In the genomic region with DNA sequence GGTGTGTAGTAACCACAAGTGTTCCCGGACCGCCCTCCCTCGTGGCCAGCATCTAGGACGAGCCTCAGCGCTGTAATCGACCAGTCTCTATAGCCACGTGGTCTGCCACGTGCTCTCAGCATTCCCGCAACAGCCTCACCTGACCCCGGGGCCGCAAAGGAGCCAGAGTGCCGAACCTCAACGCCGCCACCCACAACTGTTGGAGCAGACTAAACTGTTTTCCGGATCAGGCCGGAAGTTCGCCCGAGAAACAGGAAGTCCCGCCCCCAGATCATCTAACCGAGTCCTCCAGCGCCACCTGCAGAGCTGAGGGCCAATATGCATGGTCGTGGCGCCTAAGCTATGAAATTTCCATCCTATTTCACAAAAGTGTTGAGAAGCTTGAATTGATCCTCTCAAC, we compare ENCODE assay signal across 7 mouse cellular contexts. TPM values are rescaled to one million over a fixed set of nuclear protein-coding genes. Genes with fewer than 3 reads are reported as not detected.
A peak's percentile ranks its signal among the peaks of the same experiment; 100 is the strongest.
DNase-seq lines count a peak whose midpoint lies in the region; ATAC-seq and TF ChIP-seq lines count a peak whose summit lies in the region.

Gene Taf1c (minus strand): TSS at position 227 of the 400 bp plus-strand sequence.

- H3K36me3 ChIP-seq in embryonic facial prominence, embryonic 10.5 days (replicated peaks), result peaks cover 33% of the 10 kb centered on the region
- peaks cover 28% of the 10 kb centered on the region for H3K36me3 ChIP-seq in intestine, postnatal 0 days (ENCODE audit: control insufficient read depth, insufficient read depth)
- H3K36me3 ChIP-seq in midbrain, embryonic 12.5 days, result peaks cover 29% of the 10 kb centered on the region
- H3K36me3 ChIP-seq in small intestine, adult 2 months (ENCODE audit: control insufficient read depth, insufficient read depth, low read length), result peaks cover 25% of the 10 kb centered on the region

- no peaks in the 10 kb centered on the region for H3K27me3 ChIP-seq in embryonic facial prominence, embryonic 10.5 days (replicated peaks; ENCODE audit: low read depth, poor library complexity, severe bottlenecking)
- no peaks in the 10 kb centered on the region for H3K27me3 ChIP-seq in intestine, postnatal 0 days (replicated peaks; ENCODE audit: control insufficient read depth, insufficient read depth, low read length)
- no peaks in the 10 kb centered on the region for H3K27me3 ChIP-seq in midbrain, embryonic 12.5 days
- H3K27me3 ChIP-seq in small intestine, adult 2 months (ENCODE audit: control insufficient read depth, insufficient read depth, low read length), result no peaks in the 10 kb centered on the region

- TF ChIP-seq POLR2A in small intestine, adult 2 months (IDR thresholded peaks at IDR 0.05; ENCODE audit: low read depth, low read length), result no peak; the same call in 1 of the 2 replicates

- H3K4me1 ChIP-seq in embryonic facial prominence, embryonic 10.5 days, result peaks cover 15% of the 10 kb centered on the region
- peaks cover 6% of the 10 kb centered on the region; the same call in 1 of the 2 replicates for H3K4me1 ChIP-seq in intestine, postnatal 0 days (replicated peaks; ENCODE audit: control insufficient read depth, insufficient read depth, low read length)
- H3K4me1 ChIP-seq in midbrain, embryonic 12.5 days, result peaks cover 11% of the 10 kb centered on the region
- H3K4me1 ChIP-seq in small intestine, adult 2 months (ENCODE audit: control insufficient read depth, insufficient read depth, insufficient read length, low read length), result peaks cover 9% of the 10 kb centered on the region

- peak; percentile 90 for ATAC-seq in intestine, postnatal 0 days
- peak; percentile 86 for ATAC-seq in midbrain, embryonic 12.5 days (ENCODE audit: low FRiP score, low read depth)

- intact Hi-C loops in left cerebral cortex, postnatal 4 days (cut with DNase I), result loop anchor here (10.0 kb wide), 1 partner anchor 160 kb away; the partner anchor contains the start of gene Necab2

- peak; percentile 95 for DNase-seq in adrenal gland, postnatal 10 days
- DNase-seq in embryonic facial prominence, embryonic 10.5 days (ENCODE audit: low spot score), result peak; percentile 93
- no peak for DNase-seq in gonadal fat pad, adult 2 months (ENCODE audit: low read depth)
- DNase-seq in left cerebral cortex, postnatal 4 days, result peak; percentile 96

- peaks cover 8% of the 10 kb centered on the region; the same call in 1 of the 2 replicates for H3K9me3 ChIP-seq in embryonic facial prominence, embryonic 10.5 days
- H3K9me3 ChIP-seq in intestine, postnatal 0 days (ENCODE audit: control insufficient read depth), result no peaks in the 10 kb centered on the region
- peaks cover 6% of the 10 kb centered on the region; the same call in 1 of the 2 replicates for H3K9me3 ChIP-seq in midbrain, embryonic 12.5 days

- peak within 1 kb of the TSS; percentile 51; the same call in 1 of the 2 replicates for H3K9ac ChIP-seq in intestine, postnatal 0 days (ENCODE audit: low read depth, low read length)
- peak within 1 kb of the TSS; percentile 79 for H3K9ac ChIP-seq in midbrain, embryonic 12.5 days (replicated peaks)

- H3K4me2 ChIP-seq in intestine, postnatal 0 days (replicated peaks; ENCODE audit: low read depth), result peak within 1 kb of the TSS; percentile 79
- peak within 1 kb of the TSS; percentile 93 for H3K4me2 ChIP-seq in midbrain, embryonic 12.5 days (replicated peaks)

- H3K27ac ChIP-seq in embryonic facial prominence, embryonic 10.5 days (replicated peaks), result peak within 1 kb of the TSS; percentile 84
- peak within 1 kb of the TSS; percentile 30 for H3K27ac ChIP-seq in intestine, postnatal 0 days (ENCODE audit: low read depth, low read length)
- H3K27ac ChIP-seq in midbrain, embryonic 12.5 days (replicated peaks), result no peak within 1 kb of the TSS
- H3K27ac ChIP-seq in small intestine, adult 2 months (ENCODE audit: insufficient read depth, low read depth, low read length), result peak within 1 kb of the TSS; percentile 37

- peak within 1 kb of the TSS; percentile 81 for H3K4me3 ChIP-seq in embryonic facial prominence, embryonic 10.5 days
- peak within 1 kb of the TSS; percentile 52 for H3K4me3 ChIP-seq in intestine, postnatal 0 days (ENCODE audit: low read depth, low read length)
- peak within 1 kb of the TSS; percentile 81 for H3K4me3 ChIP-seq in midbrain, embryonic 12.5 days
- H3K4me3 ChIP-seq in small intestine, adult 2 months (ENCODE audit: low read depth, low read length), result peak within 1 kb of the TSS; percentile 77

- WGBS in embryonic facial prominence, embryonic 10.5 days, result under 1% methylated on average over 23 of the region's 23 CpGs
- WGBS in intestine, postnatal 0 days, result under 1% methylated on average over 23 of the region's 23 CpGs
- WGBS in midbrain, embryonic 12.5 days, result under 1% methylated on average over 23 of the region's 23 CpGs
- WGBS in small intestine, adult 2 months, result under 1% methylated on average over 23 of the region's 23 CpGs

- TF ChIP-seq CTCF in intestine, postnatal 0 days (IDR thresholded peaks at IDR 0.05; ENCODE audit: low read depth), result peak; percentile 96
- peak; percentile 87 for TF ChIP-seq CTCF in small intestine, adult 2 months (IDR thresholded peaks at IDR 0.05; ENCODE audit: extremely low read depth, insufficient read length, insufficient replicate concordance, low read depth, low read length)

RNA-seq across cellular contexts. Expression of gene Taf1c, which starts in this region (rescaled TPM):
- 10 to 100 TPM; 10.1 to 13.0 TPM for total RNA-seq in adrenal gland, postnatal 10 days (2021)
- polyA plus RNA-seq in embryonic facial prominence, embryonic 10.5 days (2016; fragmentation: Nextera tagmentation; extraction: Ambion mirVana), result 15.7 and 17.8 TPM in 2 replicates
- 13.6 and 17.8 TPM in 2 replicates for polyA plus RNA-seq in gonadal fat pad, adult 2 months (2012; rRNA removed)
- polyA plus RNA-seq in intestine, postnatal 0 days (2015; fragmentation: Nextera tagmentation; extraction: Ambion mirVana), result 5.0 and 5.1 TPM in 2 replicates
- total RNA-seq in left cerebral cortex, postnatal 4 days (2021), result 10 to 100 TPM; 15.8 to 15.9 TPM
- polyA plus RNA-seq in midbrain, embryonic 12.5 days (2016; fragmentation: Nextera tagmentation; extraction: Ambion mirVana), result 15.3 and 16.7 TPM in 2 replicates
- polyA plus RNA-seq in small intestine, adult 2 months (2012; rRNA removed), result 15.9 and 23.6 TPM in 2 replicates
